Mouse (Mus musculus): ENCODE results near the gene Brox. TPM values are rescaled to one million over a fixed set of nuclear protein-coding genes. Genes with fewer than 3 reads are reported as not detected.
A peak's percentile ranks its signal among the peaks of the same experiment; 100 is the strongest.
"Not testable (repeated sequence)": the region's sequence is repeated elsewhere in the genome, so short reads cannot be mapped to it uniquely, and the experiment has no call there.

The Brox gene
- 40.3 and 41.7 TPM in 2 replicates for polyA plus RNA-seq (2014; fragmentation: Nextera tagmentation; extraction: Ambion mirVana)

- WGBS: under 1% methylated on average over 38 of the region's 39 CpGs
- Histone ChIP-seq H3K36me3 (ENCODE audit: control insufficient read depth, insufficient read depth, low read length) (0 out of 2 replicates have a peak, but pooled peaks cover 3% of the 10 kb centered on the region), H3K4me3 (ENCODE audit: low read depth, low read length) (peak within 1 kb of the TSS; percentile 46), H3K27ac (replicated peaks; ENCODE audit: low read depth, low read length) (no peak within 1 kb of the TSS), H3K4me1 (ENCODE audit: control insufficient read depth, insufficient read depth, low read length) (no peaks in the 10 kb centered on the region), H3K9ac (ENCODE audit: low read length) (peak within 1 kb of the TSS; percentile 34), H3K9me3 (ENCODE audit: control insufficient read depth, low read length) (no peaks in the 10 kb centered on the region), H3K27me3 (ENCODE audit: control insufficient read depth, insufficient read depth, low read length) (no peaks in the 10 kb centered on the region), H3K4me2 (ENCODE audit: low read depth, severe bottlenecking) (peak within 1 kb of the TSS; percentile 44)
- ATAC-seq (ENCODE audit: insufficient number of reproducible peaks, low FRiP score, low TSS enrichment, low read depth) (peak; percentile 85), DNase-seq (ENCODE audit: low spot score) (peak; percentile 96)
Measured at GRCm38 (mm10) chr1:183296877-183297383, at the start of gene Brox. TSS of gene Brox (minus strand) at chr1:183297269.

GRCm38 (mm10) chr1:183345817-183346195, 48.7 kb upstream of the Brox start:
- Histone ChIP-seq H3K4me2 (ENCODE audit: low read depth, severe bottlenecking) (peak overlapping the region; percentile 97), H3K27ac (replicated peaks; ENCODE audit: low read depth, low read length) (no peak overlapping the region), H3K27me3 (ENCODE audit: control insufficient read depth, insufficient read depth, low read length) (no peaks in the 10 kb centered on the region), H3K36me3 (ENCODE audit: control insufficient read depth, insufficient read depth, low read length) (peaks cover 2% of the 10 kb centered on the region), H3K4me3 (ENCODE audit: low read depth, low read length) (peak overlapping the region; percentile 84), H3K9ac (ENCODE audit: low read length) (peak overlapping the region; percentile 82), H3K9me3 (ENCODE audit: control insufficient read depth, low read length) (no peaks in the 10 kb centered on the region), H3K4me1 (ENCODE audit: control insufficient read depth, insufficient read depth, low read length) (peaks cover 5% of the 10 kb centered on the region; the same call in 1 of the 2 replicates)
- peak; percentile 26; the same call in 1 of the 2 replicates for ATAC-seq (ENCODE audit: insufficient number of reproducible peaks, low FRiP score, low TSS enrichment, low read depth)
- 11% methylated on average over 10 of the region's 10 CpGs for WGBS
- DNase-seq (ENCODE audit: low spot score): no peak

- H3K4me1 ChIP-seq (ENCODE audit: control insufficient read depth, insufficient read depth, low read length): peaks cover 5% of the 10 kb centered on the region; the same call in 1 of the 2 replicates
- H3K36me3 ChIP-seq (ENCODE audit: control insufficient read depth, insufficient read depth, low read length): peaks cover 2% of the 10 kb centered on the region
- under 1% methylated on average over 71 of the region's 72 CpGs for WGBS
- H3K9ac ChIP-seq (ENCODE audit: low read length): peak overlapping the region; percentile 82
- peak; percentile 93 for ATAC-seq (ENCODE audit: insufficient number of reproducible peaks, low FRiP score, low TSS enrichment, low read depth)
- peak overlapping the region; percentile 84 for H3K4me3 ChIP-seq (ENCODE audit: low read depth, low read length)
- no peak overlapping the region; the same call in 1 of the 2 replicates for H3K27ac ChIP-seq (replicated peaks; ENCODE audit: low read depth, low read length)
- DNase-seq (ENCODE audit: low spot score): peak; percentile 79
- no peaks in the 10 kb centered on the region for H3K9me3 ChIP-seq (ENCODE audit: control insufficient read depth, low read length)
- H3K4me2 ChIP-seq (ENCODE audit: low read depth, severe bottlenecking): peak overlapping the region; percentile 97
- H3K27me3 ChIP-seq (ENCODE audit: control insufficient read depth, insufficient read depth, low read length): no peaks in the 10 kb centered on the region
Measured at GRCm38 (mm10) chr1:183344886-183345816, 48.1 kb upstream of the Brox start.

GRCm38 (mm10) chr1:183342902-183343301, 45.8 kb upstream of the Brox start:
- H3K4me3 ChIP-seq (ENCODE audit: low read depth, low read length); H3K4me1 ChIP-seq (ENCODE audit: control insufficient read depth, insufficient read depth, low read length); H3K27ac ChIP-seq (replicated peaks; ENCODE audit: low read depth, low read length); H3K27me3 ChIP-seq (ENCODE audit: control insufficient read depth, insufficient read depth, low read length); ATAC-seq (ENCODE audit: insufficient number of reproducible peaks, low FRiP score, low TSS enrichment, low read depth); H3K36me3 ChIP-seq (ENCODE audit: control insufficient read depth, insufficient read depth, low read length); H3K9me3 ChIP-seq (ENCODE audit: control insufficient read depth, low read length); H3K9ac ChIP-seq (ENCODE audit: low read length); H3K4me2 ChIP-seq (ENCODE audit: low read depth, severe bottlenecking); DNase-seq (ENCODE audit: low spot score): not testable (repeated sequence)
- WGBS: 100% methylated on average over 1 of the region's 1 CpGs

GRCm38 (mm10) chr1:183327171-183327570, 30.1 kb upstream of the Brox start:
- H3K9ac ChIP-seq (ENCODE audit: low read length): no peak overlapping the region
- DNase-seq (ENCODE audit: low spot score) (no peak), ATAC-seq (ENCODE audit: insufficient number of reproducible peaks, low FRiP score, low TSS enrichment, low read depth) (no peak)
- H3K4me3 ChIP-seq (ENCODE audit: low read depth, low read length): no peak overlapping the region
- no peaks in the 10 kb centered on the region for H3K9me3 ChIP-seq (ENCODE audit: control insufficient read depth, low read length)
- H3K4me2 ChIP-seq (ENCODE audit: low read depth, severe bottlenecking): no peak overlapping the region
- H3K36me3 ChIP-seq (ENCODE audit: control insufficient read depth, insufficient read depth, low read length): peaks cover 15% of the 10 kb centered on the region
- H3K27ac ChIP-seq (replicated peaks; ENCODE audit: low read depth, low read length): no peak overlapping the region
- no peaks in the 10 kb centered on the region for H3K4me1 ChIP-seq (ENCODE audit: control insufficient read depth, insufficient read depth, low read length)
- WGBS: 93% methylated on average over 8 of the region's 8 CpGs
- H3K27me3 ChIP-seq (ENCODE audit: control insufficient read depth, insufficient read depth, low read length): no peaks in the 10 kb centered on the region

- Histone ChIP-seq H3K27ac (replicated peaks; ENCODE audit: low read depth, low read length) (no peak overlapping the region), H3K4me2 (ENCODE audit: low read depth, severe bottlenecking) (no peak overlapping the region), H3K4me1 (ENCODE audit: control insufficient read depth, insufficient read depth, low read length) (no peaks in the 10 kb centered on the region), H3K9ac (ENCODE audit: low read length) (no peak overlapping the region), H3K9me3 (ENCODE audit: control insufficient read depth, low read length) (no peaks in the 10 kb centered on the region), H3K27me3 (ENCODE audit: control insufficient read depth, insufficient read depth, low read length) (no peaks in the 10 kb centered on the region), H3K4me3 (ENCODE audit: low read depth, low read length) (no peak overlapping the region), H3K36me3 (ENCODE audit: control insufficient read depth, insufficient read depth, low read length) (peaks cover 5% of the 10 kb centered on the region; the same call in 1 of the 2 replicates)
- WGBS: 97% methylated on average over 6 of the region's 6 CpGs
- no peak for DNase-seq (ENCODE audit: low spot score)
- ATAC-seq (ENCODE audit: insufficient number of reproducible peaks, low FRiP score, low TSS enrichment, low read depth): no peak
Measured at GRCm38 (mm10) chr1:183324433-183324832, 27.4 kb upstream of the Brox start.

- Histone ChIP-seq H3K4me2 (ENCODE audit: low read depth, severe bottlenecking) (no peak overlapping the region), H3K4me1 (ENCODE audit: control insufficient read depth, insufficient read depth, low read length) (no peaks in the 10 kb centered on the region), H3K27me3 (ENCODE audit: control insufficient read depth, insufficient read depth, low read length) (no peaks in the 10 kb centered on the region), H3K9ac (ENCODE audit: low read length) (no peak overlapping the region), H3K27ac (replicated peaks; ENCODE audit: low read depth, low read length) (no peak overlapping the region), H3K9me3 (ENCODE audit: control insufficient read depth, low read length) (no peaks in the 10 kb centered on the region), H3K4me3 (ENCODE audit: low read depth, low read length) (no peak overlapping the region), H3K36me3 (ENCODE audit: control insufficient read depth, insufficient read depth, low read length) (peaks cover 5% of the 10 kb centered on the region; the same call in 1 of the 2 replicates)
- ATAC-seq (ENCODE audit: insufficient number of reproducible peaks, low FRiP score, low TSS enrichment, low read depth) (no peak), DNase-seq (ENCODE audit: low spot score) (no peak)
- 96% methylated on average over 2 of the region's 2 CpGs for WGBS
Measured at GRCm38 (mm10) chr1:183323923-183324322, 26.9 kb upstream of the Brox start.

- not testable (repeated sequence) for H3K36me3 ChIP-seq (ENCODE audit: control insufficient read depth, insufficient read depth, low read length); H3K27ac ChIP-seq (replicated peaks; ENCODE audit: low read depth, low read length); H3K4me3 ChIP-seq (ENCODE audit: low read depth, low read length); H3K9ac ChIP-seq (ENCODE audit: low read length); ATAC-seq (ENCODE audit: insufficient number of reproducible peaks, low FRiP score, low TSS enrichment, low read depth); H3K4me2 ChIP-seq (ENCODE audit: low read depth, severe bottlenecking); H3K27me3 ChIP-seq (ENCODE audit: control insufficient read depth, insufficient read depth, low read length); DNase-seq (ENCODE audit: low spot score); H3K9me3 ChIP-seq (ENCODE audit: control insufficient read depth, low read length); H3K4me1 ChIP-seq (ENCODE audit: control insufficient read depth, insufficient read depth, low read length)
- WGBS: 89% methylated on average over 5 of the region's 5 CpGs
Measured at GRCm38 (mm10) chr1:183322496-183322895, 25.4 kb upstream of the Brox start.

Data from limb, embryonic 11.5 days (tissue).